Mouse (Mus musculus) embryonic facial prominence, embryonic 11.5 days (tissue): ENCODE data around the gene Plscr1. TPM values are rescaled to one million over a fixed set of nuclear protein-coding genes. Genes with fewer than 3 reads are reported as not detected.

Experiments used
- ATAC-seq: fragments of 200-750 bp; cut with Nextera tagmentation; replicated peaks from 2 replicates; pipeline ENCODE4 v1.8.0; 2017; ENCODE audit warnings: low read depth; ENCODE audit not compliant: insufficient number of reproducible peaks, low FRiP score, low TSS enrichment
- DNase-seq: peaks from one replicate; pipeline ENCODE4 v3.0.0-alpha.2; 2015; ENCODE audit warnings: low spot score
- H3K27ac ChIP-seq: fragments of 300-500 bp; sonication (generic); replicated peaks from 2 replicates; pipeline ENCODE4 v1.5.1; 2014; ENCODE audit warnings: mild to moderate bottlenecking, low read depth, low read length, control low read depth
- H3K27me3 ChIP-seq: fragments of 300-500 bp; sonication (generic); 2 replicates; pipeline ENCODE4 v1.6.1; 2014; ENCODE audit warnings: mild to moderate bottlenecking, low read length, moderate library complexity, mixed read lengths; ENCODE audit not compliant: control insufficient read depth, insufficient read depth
- H3K36me3 ChIP-seq: fragments of 300-500 bp; sonication (generic); replicated peaks from 2 replicates; pipeline ENCODE4 v1.6.1; 2014; ENCODE audit warnings: low read depth, mild to moderate bottlenecking, low read length, moderate library complexity, mixed read lengths; ENCODE audit not compliant: control insufficient read depth, insufficient read depth
- H3K4me1 ChIP-seq: fragments of 300-500 bp; sonication (generic); 2 replicates; pipeline ENCODE4 v1.6.1; 2014; ENCODE audit warnings: low read length, mixed read lengths; ENCODE audit not compliant: control insufficient read depth, insufficient read depth
- H3K4me2 ChIP-seq: fragments of 300-500 bp; sonication (generic); 2 replicates; pipeline ENCODE4 v1.6.1; 2014; ENCODE audit warnings: low read depth, mild to moderate bottlenecking, control low read depth, low read length, moderate library complexity
- H3K4me3 ChIP-seq: fragments of 300-500 bp; sonication (generic); 2 replicates; pipeline ENCODE4 v1.5.1; 2014; ENCODE audit warnings: low read depth, low read length, control low read depth
- H3K9ac ChIP-seq: fragments of 300-500 bp; sonication (generic); replicated peaks from 2 replicates; pipeline ENCODE4 v1.6.1; 2014; ENCODE audit warnings: mild to moderate bottlenecking, control low read depth, low read length
- H3K9me3 ChIP-seq: fragments of 300-500 bp; sonication (generic); replicated peaks from 2 replicates; pipeline ENCODE4 v1.6.1; 2016; ENCODE audit warnings: mild to moderate bottlenecking, low read length, inconsistent platforms, mixed read lengths; ENCODE audit not compliant: control insufficient read depth
- WGBS: fragments of 180-500 bp; shearing (Covaris S2); extraction: QIAGEN DNeasy Blood & Tissue Kit; methylation state at CpG from one replicate; pipeline ENCODE4 v1.1.7; 2014; 5-methylcytosine and 5-hydroxymethylcytosine counted together
- polyA plus RNA-seq: library from polyadenylated mRNA; unstranded; fragments of >200 nt; fragmentation: Nextera tagmentation; extraction: Ambion mirVana; gene quantifications from 2 replicates; pipeline ENCODE4 v1.2.1, GENCODE M21; 2014

The Plscr1 gene
- polyA plus RNA-seq, 1 experiment from 2014 or later, result 37.1 TPM

GRCm38 (mm10) chr9:92275486-92276207 lies 26.1 kb downstream of the Plscr1 start, which contains the start of gene Plscr2:
TSS of gene Plscr2 (plus strand) at chr9:92275602.
- Histone ChIP-seq H3K27ac (no peak within 1 kb of the TSS), H3K4me2 (no peak within 1 kb of the TSS)
- WGBS, result 65% methylated on average over 9 of the region's 9 CpGs

GRCm38 (mm10) chr9:92276360-92276759 lies 26.8 kb downstream of the Plscr1 start:
- 70% methylated on average over 7 of the region's 7 CpGs for WGBS
- Histone ChIP-seq H3K4me3 (no peak overlapping the region), H3K4me1 (no peaks in the 10 kb centered on the region), H3K36me3 (no peaks in the 10 kb centered on the region), H3K9ac (no peak overlapping the region), H3K27me3 (no peaks in the 10 kb centered on the region), H3K27ac (no peak overlapping the region), H3K4me2 (no peak overlapping the region), H3K9me3 (no peaks in the 10 kb centered on the region)
- no peak for ATAC-seq
- no peak for DNase-seq

More at GRCm38 (mm10) chr9:92275486-92276207, 26.1 kb downstream of the Plscr1 start, which contains the start of gene Plscr2:
- ATAC-seq (no peak), DNase-seq (peak; percentile 6)
- Histone ChIP-seq H3K9me3 (no peaks in the 10 kb centered on the region), H3K36me3 (no peaks in the 10 kb centered on the region), H3K27me3 (no peaks in the 10 kb centered on the region), H3K4me3 (no peak within 1 kb of the TSS), H3K9ac (no peak within 1 kb of the TSS), H3K4me1 (no peaks in the 10 kb centered on the region)

- Histone ChIP-seq H3K4me2 (no peak overlapping the region), H3K27me3 (no peaks in the 10 kb centered on the region), H3K9ac (no peak overlapping the region), H3K9me3 (no peaks in the 10 kb centered on the region), H3K27ac (no peak overlapping the region), H3K4me1 (no peaks in the 10 kb centered on the region), H3K36me3 (no peaks in the 10 kb centered on the region), H3K4me3 (no peak overlapping the region)
- no peak for DNase-seq
- 74% methylated on average over 1 of the region's 1 CpGs for WGBS
- ATAC-seq, result no peak
These were observed 30.5 kb downstream of the Plscr1 start for GRCm38 (mm10) chr9:92280048-92280447.

GRCm38 (mm10) chr9:92282563-92283171 lies 33.1 kb downstream of the Plscr1 start:
- H3K9me3 ChIP-seq, result no peaks in the 10 kb centered on the region
- ATAC-seq (no peak), DNase-seq (peak; percentile 37)
- no peaks in the 10 kb centered on the region for H3K4me1 ChIP-seq
- no peak overlapping the region for H3K9ac ChIP-seq
- H3K36me3 ChIP-seq, result no peaks in the 10 kb centered on the region
- no peaks in the 10 kb centered on the region for H3K27me3 ChIP-seq
- 22% methylated on average over 7 of the region's 7 CpGs for WGBS
- H3K4me3 ChIP-seq, result no peak overlapping the region
- no peak overlapping the region for H3K4me2 ChIP-seq
- H3K27ac ChIP-seq, result no peak overlapping the region

- WGBS, result 83% methylated on average over 3 of the region's 3 CpGs
- Histone ChIP-seq H3K4me3 (no peak overlapping the region), H3K4me2 (no peak overlapping the region), H3K36me3 (no peaks in the 10 kb centered on the region), H3K4me1 (no peaks in the 10 kb centered on the region), H3K9ac (no peak overlapping the region), H3K27ac (no peak overlapping the region), H3K9me3 (no peaks in the 10 kb centered on the region), H3K27me3 (no peaks in the 10 kb centered on the region)
- no peak for DNase-seq
- ATAC-seq, result no peak
These were observed 40.1 kb downstream of the Plscr1 start for GRCm38 (mm10) chr9:92289675-92290074.

- no peak overlapping the region for H3K4me2 ChIP-seq
- H3K27me3 ChIP-seq, result no peaks in the 10 kb centered on the region
- 70% methylated on average over 2 of the region's 2 CpGs for WGBS
- H3K9ac ChIP-seq, result no peak overlapping the region
- no peak for ATAC-seq
- no peaks in the 10 kb centered on the region for H3K4me1 ChIP-seq
- H3K27ac ChIP-seq, result no peak overlapping the region
- no peaks in the 10 kb centered on the region for H3K9me3 ChIP-seq
- no peak overlapping the region for H3K4me3 ChIP-seq
- no peak for DNase-seq
- H3K36me3 ChIP-seq, result no peaks in the 10 kb centered on the region
These were observed 42.6 kb downstream of the Plscr1 start for GRCm38 (mm10) chr9:92292169-92292568.

- Histone ChIP-seq H3K4me3 (no peak overlapping the region), H3K4me2 (no peak overlapping the region), H3K9ac (no peak overlapping the region), H3K36me3 (no peaks in the 10 kb centered on the region), H3K4me1 (no peaks in the 10 kb centered on the region), H3K9me3 (no peaks in the 10 kb centered on the region), H3K27ac (no peak overlapping the region), H3K27me3 (no peaks in the 10 kb centered on the region)
- ATAC-seq (no peak), DNase-seq (no peak)
- WGBS, result 77% methylated on average over 3 of the region's 3 CpGs
These were observed 43.4 kb downstream of the Plscr1 start for GRCm38 (mm10) chr9:92292922-92293321.
